9 mouse cellular contexts compared by ENCODE assay signal in the genomic region with DNA sequence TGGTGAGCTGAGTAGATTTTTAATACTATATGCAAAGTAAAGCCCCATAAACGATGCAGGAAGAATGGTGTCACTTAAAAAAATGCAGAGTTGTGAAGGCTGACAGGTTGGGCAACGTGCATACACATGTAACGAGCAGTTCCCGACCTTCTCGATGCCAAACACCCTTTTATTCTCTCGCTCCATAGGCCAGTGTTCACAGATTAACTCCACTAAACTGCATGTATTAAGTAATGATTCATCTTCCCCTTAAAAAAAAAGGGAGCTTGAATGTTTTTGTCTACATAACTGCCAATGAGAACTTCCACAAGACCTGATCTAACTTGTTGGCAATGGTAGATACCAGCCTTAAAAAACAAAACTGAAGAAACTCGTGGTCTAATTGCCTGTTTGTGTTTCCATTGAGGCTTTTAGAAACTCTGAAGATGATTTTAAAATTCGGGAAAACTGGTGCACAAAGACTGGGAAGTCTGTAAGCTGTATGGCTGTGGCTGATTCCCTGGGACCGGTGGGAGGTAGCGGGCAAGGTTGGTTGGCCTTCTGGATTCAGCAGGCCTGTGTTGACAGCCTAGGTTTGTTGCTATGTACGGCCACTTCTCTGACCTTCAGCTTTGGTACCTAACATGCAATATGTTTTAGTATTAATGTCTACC. TPM values are rescaled to one million over a fixed set of nuclear protein-coding genes. Genes with fewer than 3 reads are reported as not detected.
A peak's percentile ranks its signal among the peaks of the same experiment; 100 is the strongest.
DNase-seq lines count a peak whose midpoint lies in the region; ATAC-seq and TF ChIP-seq lines count a peak whose summit lies in the region.
"Had no signal": no experiment of that assay in that cellular context is flagged by ENCODE, and none has a peak within 500 bp of the region (broad histone marks: within the 10 kb centered on the region; RNA-seq: fewer than 3 reads in every experiment).

No protein-coding gene starts in this region.

- peak overlapping the region; percentile 50 for H3K9ac ChIP-seq in heart, adult 2 months (ENCODE audit: low read depth, low read length)
- H3K9ac ChIP-seq in hindbrain, embryonic 13.5 days = peak overlapping the region; percentile 98
- H3K9ac ChIP-seq in liver, embryonic 16.5 days (ENCODE audit: low read depth, low read length) = no peak overlapping the region

- H3K36me3 ChIP-seq in heart, adult 2 months (ENCODE audit: control insufficient read depth, insufficient read depth, low read length) = peaks cover 21% of the 10 kb centered on the region
- H3K36me3 ChIP-seq in hindbrain, embryonic 13.5 days = peaks cover 3% of the 10 kb centered on the region; the same call in 1 of the 2 replicates
- no peaks in the 10 kb centered on the region for H3K36me3 ChIP-seq in liver, embryonic 16.5 days (ENCODE audit: control insufficient read depth, insufficient read depth)

- intact Hi-C loops in heart, adult 2 months (cut with DNase I) = loop anchor here (1.0 kb wide), 1 partner anchor 31 kb away; no protein-coding TSS in a partner anchor

- DNase-seq in heart, adult 2 months = no peak
- no peak for DNase-seq in heart, adult 11 months
- DNase-seq in MN1 (ENCODE audit: low spot score) = peak; percentile 32
- DNase-seq in layer of hippocampus, adult 11-12 months (ENCODE audit: low spot score) = no peak
- DNase-seq in spleen, postnatal 4 days (ENCODE audit: low spot score in 2 of 2) = no peak
- DNase-seq in embryo, embryonic 10.5 days (ENCODE audit: low spot score) = no peak

- no peaks in the 10 kb centered on the region for H3K9me3 ChIP-seq in hindbrain, embryonic 13.5 days
- no peaks in the 10 kb centered on the region for H3K9me3 ChIP-seq in liver, embryonic 16.5 days (replicated peaks; ENCODE audit: control insufficient read depth, low read length)
- H3K9me3 ChIP-seq: G1E had no signal

- H3K4me3 ChIP-seq in heart, adult 2 months = no peak overlapping the region; the same call in 1 of the 2 replicates
- peak overlapping the region; percentile 70; the same call in 1 of the 2 replicates for H3K4me3 ChIP-seq in hindbrain, embryonic 13.5 days
- 0 out of 2 replicates have a peak overlapping the region, but pooled peaks have one; percentile 79 for H3K4me3 ChIP-seq in liver, embryonic 16.5 days (ENCODE audit: low read depth, low read length)

- peaks cover 2% of the 10 kb centered on the region; the same call in 1 of the 2 replicates for H3K79me2 ChIP-seq in heart, adult 2 months (replicated peaks; ENCODE audit: control insufficient read depth, insufficient read depth, low read length)

- peaks cover 10% of the 10 kb centered on the region for H3K4me1 ChIP-seq in heart, adult 2 months (ENCODE audit: control insufficient read depth, insufficient read depth, low read length)
- peaks cover 44% of the 10 kb centered on the region for H3K4me1 ChIP-seq in hindbrain, embryonic 13.5 days (replicated peaks)
- peaks cover 24% of the 10 kb centered on the region for H3K4me1 ChIP-seq in liver, embryonic 16.5 days (ENCODE audit: control insufficient read depth, low read depth, low read length)

- WGBS in heart, adult 2 months = 44% methylated on average over 11 of the region's 11 CpGs
- 68% methylated on average over 11 of the region's 11 CpGs for WGBS in hindbrain, embryonic 13.5 days
- 59% methylated on average over 11 of the region's 11 CpGs for WGBS in liver, embryonic 16.5 days (ENCODE audit: insufficient replicate concordance)

- H3K27me3 ChIP-seq in heart, adult 2 months (ENCODE audit: control insufficient read depth, insufficient read depth, low read length) = no peaks in the 10 kb centered on the region
- H3K27me3 ChIP-seq in hindbrain, embryonic 13.5 days = no peaks in the 10 kb centered on the region
- H3K27me3 ChIP-seq in liver, embryonic 16.5 days (ENCODE audit: control insufficient read depth, insufficient read depth, low read depth, low read length) = no peaks in the 10 kb centered on the region

- H3K27ac ChIP-seq in heart, adult 2 months = peak overlapping the region; percentile 99
- H3K27ac ChIP-seq in hindbrain, embryonic 13.5 days = peak overlapping the region; percentile 95; the same call in 1 of the 2 replicates
- no peak overlapping the region for H3K27ac ChIP-seq in liver, embryonic 16.5 days (ENCODE audit: low read length)

- TF ChIP-seq CTCF in heart, adult 2 months (IDR thresholded peaks at IDR 0.05) = no peak

- no peak for ATAC-seq in hindbrain, embryonic 13.5 days (ENCODE audit: low FRiP score)
- ATAC-seq in liver, embryonic 16.5 days (ENCODE audit: low read depth) = no peak

- TF ChIP-seq POLR2A in heart, adult 2 months (IDR thresholded peaks at IDR 0.05; ENCODE audit: insufficient read depth, low read depth, low read length) = no peak

- TF ChIP-seq EP300 in heart, adult 2 months (IDR thresholded peaks at IDR 0.05; ENCODE audit: insufficient read depth, low read depth, low read length) = no peak

- H3K4me2 ChIP-seq in hindbrain, embryonic 13.5 days = peak overlapping the region; percentile 70
- H3K4me2 ChIP-seq in liver, embryonic 16.5 days (ENCODE audit: low read depth, low read length) = peak overlapping the region; percentile 71; the same call in 1 of the 2 replicates

RNA-seq across cellular contexts. Expression of a gene that starts 32.0 kb away (rescaled TPM):
- total RNA-seq in heart, adult 2 months (2021) = 10 to 100 TPM; 42.3 to 43.5 TPM
- 9.0 and 16.0 TPM in 2 replicates for polyA plus RNA-seq in heart, adult 2 months (2012; rRNA removed)
- 42.2 and 44.0 TPM in 2 replicates for polyA plus RNA-seq in hindbrain, embryonic 13.5 days (2015; fragmentation: Nextera tagmentation; extraction: Ambion mirVana)
- 5.3 and 5.5 TPM in 2 replicates for polyA plus RNA-seq in liver, embryonic 16.5 days (2015; fragmentation: Nextera tagmentation; extraction: Ambion mirVana)
